Mouse (Mus musculus): ENCODE results near the gene 5830411N06Rik.

5830411N06Rik gene

DNA sequence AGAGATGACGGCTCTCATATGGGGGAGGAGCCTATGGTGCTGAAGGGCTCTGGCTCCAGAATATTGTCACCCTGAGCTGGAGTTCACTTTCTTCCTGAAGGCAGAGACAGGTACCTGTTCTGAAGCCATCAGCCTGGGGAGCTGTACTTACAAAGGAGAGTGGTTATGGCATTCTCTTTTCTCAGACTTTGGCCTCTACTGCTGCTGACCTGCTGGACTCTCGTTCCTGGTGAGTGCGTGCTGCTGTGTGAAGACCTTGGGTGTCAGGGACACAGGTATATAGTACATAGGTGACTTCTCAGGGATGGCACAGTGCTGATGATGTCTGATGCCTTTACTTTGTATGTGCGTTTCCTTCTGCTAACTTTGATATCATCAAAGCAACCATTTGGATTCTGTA lies at the start of gene 5830411N06Rik:
Gene 5830411N06Rik, plus strand, starts transcription at position 69 of the 400 bp plus-strand sequence.
- no peak for DNase-seq (ENCODE audit: low read depth, low spot score)

DNA sequence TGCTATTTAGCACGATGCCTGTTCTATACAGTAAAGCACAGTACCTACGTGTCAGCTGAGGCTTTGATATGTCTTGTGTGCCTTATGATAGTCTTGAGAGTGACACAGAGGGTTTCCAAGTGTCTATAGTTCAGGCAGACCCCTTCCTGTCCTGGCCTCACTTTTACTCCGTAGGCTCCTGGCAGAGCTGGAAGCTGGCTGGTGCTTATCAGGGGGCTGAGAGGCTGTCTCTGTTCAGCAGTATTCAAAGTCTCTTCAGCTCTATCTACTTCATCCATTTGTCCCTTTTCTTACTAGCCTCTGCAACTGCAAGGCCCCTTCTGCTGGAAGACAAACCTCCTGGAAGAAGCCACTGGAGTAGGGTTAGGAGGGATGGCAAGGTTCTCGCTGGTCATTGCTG lies 46.0 kb upstream of the 5830411N06Rik start:
- no peak for DNase-seq (ENCODE audit: low read depth, low spot score)

DNA sequence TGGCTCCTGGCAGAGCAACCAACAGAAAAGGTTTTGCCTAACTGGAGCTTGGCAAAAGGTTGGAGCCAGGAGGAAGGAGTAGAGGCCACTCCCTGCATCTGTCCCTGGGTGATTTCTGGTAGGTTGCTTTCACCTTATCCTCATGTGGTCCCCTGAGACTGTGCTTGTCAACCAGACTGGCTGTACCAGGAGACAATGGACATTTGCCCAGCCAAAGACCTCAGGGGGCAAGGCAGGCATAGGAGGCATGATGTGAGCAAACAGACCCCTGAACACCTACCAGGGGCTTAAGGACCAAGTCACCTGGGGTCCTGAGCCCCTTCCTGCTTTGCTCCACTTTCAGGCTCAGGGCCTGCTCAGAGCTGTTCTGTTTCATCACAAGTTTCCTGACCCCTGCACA lies 41.2 kb upstream of the 5830411N06Rik start, which contains the start of gene Olfr524:
Gene Olfr524, minus strand, starts transcription at position 101 of the 400 bp plus-strand sequence.
- DNase-seq (ENCODE audit: low read depth, low spot score) = no peak

DNA sequence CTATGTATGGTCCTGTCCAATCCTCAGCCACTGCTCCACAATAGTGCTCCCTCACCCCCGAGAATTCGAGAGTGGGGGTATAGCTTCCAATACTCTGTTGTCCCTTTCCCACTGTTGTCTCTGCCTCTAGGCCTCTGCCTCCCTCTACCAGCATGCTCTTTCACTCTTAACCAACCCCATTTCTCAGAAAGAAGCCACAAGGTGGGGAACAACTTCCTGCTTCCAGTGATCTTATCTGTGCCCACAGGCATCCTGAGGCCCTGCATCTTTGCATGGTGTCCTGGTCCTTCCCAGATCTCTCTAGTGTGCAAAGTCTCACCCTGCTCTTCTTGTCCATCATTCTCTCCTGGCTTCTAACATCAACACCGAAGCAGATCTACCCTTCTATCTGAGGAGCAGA lies 40.2 kb upstream of the 5830411N06Rik start:
- no peak for DNase-seq (ENCODE audit: low read depth, low spot score)

DNA sequence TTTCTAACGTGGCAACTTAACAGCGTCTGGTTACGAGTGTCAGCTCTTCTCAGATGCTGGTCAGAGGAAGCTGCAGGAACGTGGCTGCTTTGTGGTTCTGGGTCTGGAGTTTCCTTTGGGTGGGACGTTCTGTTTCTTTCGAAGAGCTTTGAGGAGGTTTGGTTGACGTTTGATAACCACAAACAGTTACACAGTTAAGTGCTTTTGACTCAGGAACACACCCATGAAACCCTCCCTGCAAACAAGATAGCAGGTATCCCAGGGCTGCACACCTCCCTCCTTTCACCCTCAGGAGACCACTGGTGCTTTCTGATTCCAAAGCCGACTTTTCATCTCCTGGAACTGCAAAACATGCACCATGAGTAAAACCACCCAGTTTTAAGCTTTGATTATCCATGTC lies 38.9 kb upstream of the 5830411N06Rik start:
- no peak for DNase-seq (ENCODE audit: low read depth, low spot score)

DNA sequence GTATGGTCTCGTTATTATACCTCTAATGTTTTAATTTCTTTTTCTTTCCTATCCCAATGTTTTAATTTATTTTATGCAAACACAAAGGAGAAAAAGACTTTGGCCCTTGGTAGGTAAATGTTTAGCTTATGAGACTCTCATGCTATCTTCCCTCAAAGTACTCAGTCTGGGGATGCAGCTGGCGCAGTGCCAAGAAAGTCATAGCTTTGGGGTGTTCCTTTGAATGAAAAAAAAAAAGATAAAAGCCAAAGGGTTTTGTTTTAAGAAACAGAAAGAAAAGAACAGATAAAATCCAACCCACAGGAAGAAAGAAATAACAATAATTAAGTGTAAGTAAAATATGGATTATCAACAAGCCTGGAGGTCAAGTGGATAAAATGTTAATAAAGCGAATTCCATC lies 38.4 kb upstream of the 5830411N06Rik start:
- no peak for DNase-seq (ENCODE audit: low read depth, low spot score)

DNA sequence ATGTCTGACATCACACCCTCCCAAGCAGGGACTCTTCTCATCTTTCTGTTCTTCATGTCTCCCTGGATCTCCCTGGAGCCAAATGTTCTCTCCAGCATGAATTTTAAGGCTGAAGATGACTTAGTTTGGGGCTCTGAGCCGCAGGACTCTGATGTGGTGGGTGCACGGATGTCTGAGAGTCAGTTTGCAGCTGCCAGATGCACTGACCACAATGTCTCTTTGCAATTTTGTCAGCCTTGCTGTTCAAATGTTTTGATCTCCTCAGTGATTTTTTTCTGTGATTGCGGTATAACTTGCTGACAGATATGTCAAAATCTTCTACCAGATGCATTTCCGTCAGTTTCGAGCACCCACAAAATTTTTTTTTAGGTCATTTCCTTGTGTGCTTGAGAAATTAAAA lies 33.2 kb upstream of the 5830411N06Rik start:
- DNase-seq (ENCODE audit: low read depth, low spot score) = no peak

DNA sequence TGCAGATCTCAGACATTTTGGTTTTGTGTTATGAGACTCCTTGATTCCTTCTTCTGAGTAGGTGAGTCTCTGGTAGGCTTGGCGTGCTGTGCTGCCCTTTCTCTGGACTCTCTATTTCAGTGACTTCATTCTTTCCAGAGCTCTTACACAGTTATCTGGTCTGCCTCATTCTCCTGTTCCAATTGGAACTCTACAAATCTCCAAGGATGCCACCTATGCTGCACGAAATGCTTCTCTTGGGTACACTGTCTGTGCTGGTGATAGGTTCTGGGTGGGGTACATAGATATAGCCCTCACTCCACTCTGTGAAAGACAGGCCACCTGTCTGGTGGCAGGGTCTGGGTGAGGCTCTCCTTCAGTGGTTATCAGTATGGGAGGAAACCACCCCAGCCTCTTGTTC lies 29.1 kb upstream of the 5830411N06Rik start, which contains the start of gene Cd163l1:
Gene Cd163l1, plus strand, starts transcription at position 301 of the 400 bp plus-strand sequence.
- no peak for DNase-seq (ENCODE audit: low read depth, low spot score)

DNA sequence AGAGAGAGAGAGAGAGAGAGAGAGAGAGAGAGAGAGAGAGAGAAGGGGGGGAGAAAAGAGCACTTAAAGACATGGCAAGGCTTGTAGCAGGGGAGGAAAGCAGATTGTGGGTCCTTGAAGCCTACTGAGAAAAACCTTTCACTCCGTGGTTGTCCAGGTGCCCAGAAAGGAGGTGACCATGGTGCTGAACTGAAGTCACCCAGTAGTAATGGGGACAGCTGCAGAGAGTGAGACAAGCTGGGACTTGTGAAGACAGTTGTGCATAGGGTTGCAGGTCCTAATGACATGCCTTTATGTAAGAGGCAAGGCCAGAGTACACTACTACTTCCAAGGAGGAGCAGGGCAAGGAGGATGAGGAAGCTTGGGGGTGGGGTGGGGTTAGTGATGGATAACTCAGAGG lies 27.8 kb upstream of the 5830411N06Rik start:
- DNase-seq (ENCODE audit: low read depth, low spot score) = no peak

DNA sequence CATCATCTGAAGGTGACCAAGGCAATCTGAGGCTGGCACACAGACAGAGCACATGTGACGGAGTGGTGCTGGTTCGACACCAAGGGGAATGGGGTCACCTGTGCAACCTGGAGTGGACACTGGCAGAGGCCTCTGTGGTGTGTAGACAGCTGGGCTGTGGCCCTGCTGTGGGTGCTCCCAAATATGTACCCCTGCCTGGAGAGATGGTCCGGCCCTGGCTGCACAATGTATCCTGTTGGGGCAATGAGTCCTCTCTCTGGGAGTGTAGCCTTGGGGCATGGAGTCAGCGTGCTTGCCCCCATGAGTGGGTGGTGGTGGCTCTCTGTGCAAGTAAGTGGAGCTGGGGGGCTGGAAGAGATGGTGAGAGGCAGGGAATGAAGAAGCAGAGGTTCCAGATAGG lies 26.7 kb upstream of the 5830411N06Rik start:
- no peak for DNase-seq (ENCODE audit: low read depth, low spot score)

DNA sequence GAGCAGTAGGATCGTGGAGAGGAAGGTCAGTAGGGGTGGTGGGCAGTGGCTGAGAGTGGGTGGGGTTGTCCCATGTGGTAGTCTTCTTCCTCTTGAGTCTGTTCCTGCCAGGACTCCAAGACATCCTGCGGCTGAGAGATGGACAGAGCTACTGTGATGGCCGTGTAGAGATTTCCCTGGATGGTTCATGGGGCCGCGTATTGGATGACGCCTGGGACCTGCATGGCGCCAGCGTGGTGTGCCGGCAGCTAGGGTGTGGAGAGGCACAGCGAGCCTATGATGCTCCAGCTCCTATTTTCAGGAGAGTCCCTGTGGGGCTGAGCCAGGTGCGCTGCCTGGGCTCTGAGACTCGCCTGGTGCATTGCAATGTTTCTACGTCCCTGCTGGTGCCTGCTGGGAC lies 22.9 kb upstream of the 5830411N06Rik start:
- DNase-seq (ENCODE audit: low read depth, low spot score) = no peak

DNA sequence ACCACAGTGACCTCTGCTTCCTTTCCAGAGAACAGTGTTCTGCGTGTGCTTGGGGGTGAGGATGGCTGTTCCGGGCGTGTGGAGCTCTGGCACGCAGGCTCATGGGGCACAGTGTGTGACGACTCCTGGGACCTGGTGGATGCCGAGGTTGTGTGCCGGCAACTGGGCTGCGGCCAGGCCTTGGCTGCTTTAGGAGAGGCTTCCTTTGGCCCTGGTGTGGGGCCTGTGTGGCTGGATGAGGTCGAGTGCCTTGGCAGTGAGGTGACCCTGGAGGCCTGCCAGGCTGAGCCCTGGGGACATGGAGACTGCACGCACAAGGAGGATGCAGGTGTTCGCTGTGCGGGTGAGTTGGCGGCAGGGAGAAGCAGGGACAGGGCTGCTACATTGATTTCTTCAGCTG lies 18.6 kb upstream of the 5830411N06Rik start:
- no peak for DNase-seq (ENCODE audit: low read depth, low spot score)

DNA sequence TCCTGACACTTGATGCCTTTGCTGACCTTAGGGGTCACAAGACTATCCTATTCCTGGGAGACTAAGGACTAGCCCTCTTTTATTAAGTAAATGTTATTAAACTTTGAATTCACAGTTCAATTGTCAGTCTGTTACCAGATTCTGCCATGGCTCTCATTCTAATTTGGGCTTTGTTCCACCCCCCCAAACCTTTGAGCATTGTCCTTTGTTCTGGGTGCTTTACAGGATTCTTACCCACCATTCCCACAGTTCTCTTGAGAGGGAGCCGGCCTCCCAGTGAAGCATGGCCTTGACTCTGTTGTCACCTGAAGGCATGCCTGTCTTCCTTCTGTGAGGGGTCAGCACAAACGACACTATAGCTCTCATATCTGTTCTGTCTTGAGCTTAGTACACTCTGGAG lies 16.1 kb upstream of the 5830411N06Rik start:
- DNase-seq (ENCODE audit: low read depth, low spot score) = no peak

DNA sequence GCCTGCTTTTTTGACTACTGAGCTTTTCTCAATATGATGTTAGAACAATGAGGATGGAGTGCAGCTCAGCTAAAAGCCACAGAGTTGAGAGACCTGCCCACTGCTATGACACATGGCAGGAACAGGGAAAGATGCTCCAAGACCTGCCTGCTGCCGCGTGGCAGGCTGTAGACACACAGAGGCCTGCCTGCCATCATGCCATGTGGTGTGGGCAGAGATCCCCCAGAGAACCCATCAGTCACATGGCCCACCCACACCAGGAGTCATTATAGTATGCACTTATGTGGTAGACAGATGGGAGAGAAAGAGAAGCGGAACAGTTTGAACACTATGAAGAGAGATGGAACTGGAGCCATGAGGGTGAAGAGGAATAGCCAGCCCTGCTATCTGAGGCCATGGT lies 13.4 kb upstream of the 5830411N06Rik start:
- no peak for DNase-seq (ENCODE audit: low read depth, low spot score)

DNA sequence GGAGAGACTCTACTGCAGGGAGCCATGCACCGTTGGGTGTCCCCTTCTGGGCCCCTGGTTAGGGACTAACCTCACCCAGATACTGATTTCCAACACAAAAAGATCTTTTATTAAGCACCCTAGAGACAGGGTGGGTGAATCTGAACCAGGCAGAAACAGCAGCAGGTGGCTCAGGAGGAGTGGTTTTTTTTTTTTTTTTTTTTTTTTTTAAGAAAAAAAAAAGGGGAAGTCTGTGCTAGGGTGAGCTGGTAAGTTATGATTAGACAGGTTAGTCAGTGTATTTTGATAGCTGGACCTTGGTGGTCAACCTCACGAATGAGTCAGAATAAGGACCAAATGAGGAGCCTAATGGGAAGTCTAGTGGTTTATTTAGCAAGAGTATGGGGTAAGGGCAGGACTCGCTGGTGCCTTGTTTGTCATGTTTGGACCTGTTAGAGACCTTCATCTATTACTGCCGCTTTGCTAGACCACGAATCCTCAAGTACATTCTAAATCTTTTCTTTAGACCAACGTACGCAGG lies 6.8 kb downstream of the 5830411N06Rik start:
- DNase-seq (ENCODE audit: low read depth, low spot score) = no peak

DNA sequence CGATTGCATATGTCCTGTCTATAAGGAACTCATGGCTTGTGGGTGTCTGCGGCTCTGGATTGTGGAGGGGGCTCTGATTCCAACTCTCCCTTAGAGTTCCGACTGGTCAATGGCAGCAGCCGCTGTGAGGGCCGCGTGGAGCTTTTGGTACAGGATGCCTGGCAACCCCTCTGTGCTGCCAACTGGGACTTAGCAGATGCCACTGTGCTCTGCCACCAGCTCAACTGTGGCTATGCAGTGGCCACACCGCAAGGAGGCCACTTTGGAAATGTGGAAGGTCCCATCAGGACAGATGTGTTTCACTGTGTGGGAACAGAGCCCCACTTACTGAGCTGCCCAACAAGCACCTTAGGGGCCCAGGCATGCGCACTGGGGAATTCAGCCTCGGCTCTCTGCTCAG lies 48.7 kb downstream of the 5830411N06Rik start:
- DNase-seq (ENCODE audit: low read depth, low spot score) = no peak

DNA sequence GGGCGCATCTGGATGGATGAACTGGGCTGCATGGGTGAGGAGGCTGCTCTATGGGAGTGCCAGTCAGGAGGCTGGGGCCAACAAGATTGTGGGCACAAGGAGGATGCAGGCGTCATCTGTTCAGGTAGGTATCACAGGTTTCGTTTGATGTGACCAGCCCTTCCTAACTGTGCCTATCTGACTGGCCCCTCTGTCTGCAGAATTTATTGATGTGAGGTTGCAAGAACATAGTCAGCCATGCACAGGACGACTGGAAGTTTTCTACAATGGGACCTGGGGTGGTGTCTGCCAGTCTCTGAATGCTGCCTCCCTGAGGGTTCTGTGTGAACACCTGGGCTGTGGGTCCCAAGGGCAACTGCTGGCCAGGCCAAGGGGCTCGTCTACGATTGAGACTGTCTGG lies 49.8 kb downstream of the 5830411N06Rik start:
- no peak for DNase-seq (ENCODE audit: low read depth, low spot score)

DNA sequence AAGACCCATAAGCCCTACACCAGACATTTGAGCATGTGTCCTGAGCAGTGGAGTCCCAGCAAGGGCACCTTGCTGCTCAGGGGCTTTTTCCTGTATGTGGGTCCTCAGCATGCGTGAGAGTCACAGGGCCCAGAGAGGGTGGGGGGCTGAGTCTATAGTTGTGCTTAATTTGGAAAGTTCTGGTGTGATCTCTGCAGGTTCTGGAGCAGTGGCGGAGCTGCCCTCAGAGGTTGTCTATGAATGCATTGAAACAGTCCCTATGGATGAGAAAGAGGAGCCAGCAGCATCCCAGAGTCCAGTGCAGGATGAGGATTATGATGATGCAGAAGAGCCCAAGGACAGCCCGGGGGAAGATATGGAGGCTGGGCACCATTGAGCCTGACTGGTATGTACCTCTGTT lies 52.3 kb downstream of the 5830411N06Rik start:
- DNase-seq (ENCODE audit: low read depth, low spot score) = no peak

DNA sequence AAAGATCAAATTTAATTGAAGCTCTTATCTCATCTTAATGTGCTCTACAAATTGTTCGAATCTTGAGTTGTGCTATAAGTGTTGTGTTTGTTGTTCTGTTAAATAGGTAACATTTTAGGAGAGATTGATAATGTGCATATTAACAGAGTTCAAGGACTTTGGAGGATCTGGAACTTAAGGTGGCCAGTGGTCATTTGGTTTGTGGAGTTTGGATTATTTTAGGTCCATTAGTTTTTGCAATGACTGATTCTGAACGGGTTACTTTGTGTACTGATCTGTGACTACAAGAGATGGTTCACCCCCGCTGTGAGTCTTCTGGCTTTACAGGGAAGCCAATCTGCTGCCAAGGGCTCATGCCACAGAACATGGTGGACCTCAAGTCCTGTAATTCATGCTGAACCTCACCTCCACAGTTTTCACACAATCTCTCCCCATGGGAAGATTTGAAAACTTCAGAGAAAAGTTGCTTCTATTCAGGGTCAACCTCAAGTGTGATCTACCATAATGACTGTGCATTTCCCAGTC lies 72.8 kb downstream of the 5830411N06Rik start:
- DNase-seq (ENCODE audit: low read depth, low spot score) = no peak

DNA sequence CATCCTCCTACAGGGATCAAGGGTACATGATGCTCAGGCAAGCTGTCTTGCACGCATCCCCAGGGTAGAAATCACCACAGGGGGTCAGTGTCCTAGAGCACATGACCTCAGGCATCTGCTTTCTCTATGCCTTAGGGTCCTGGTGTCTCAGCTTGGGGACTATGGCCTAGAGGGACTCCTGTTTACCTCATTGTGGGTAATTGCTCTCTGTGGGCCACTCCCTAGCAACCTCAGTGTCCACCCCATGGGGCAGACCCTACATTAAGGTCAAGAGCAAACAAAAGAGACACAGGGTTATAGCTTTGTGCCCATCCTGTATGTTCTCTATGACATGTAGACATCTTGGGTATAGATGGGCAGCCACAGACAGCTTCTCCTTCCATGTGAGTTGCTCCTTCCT lies 73.5 kb downstream of the 5830411N06Rik start, which contains the start of gene Olfr525:
Gene Olfr525, plus strand, starts transcription at position 301 of the 400 bp plus-strand sequence.
- no peak for DNase-seq (ENCODE audit: low read depth, low spot score)

DNA sequence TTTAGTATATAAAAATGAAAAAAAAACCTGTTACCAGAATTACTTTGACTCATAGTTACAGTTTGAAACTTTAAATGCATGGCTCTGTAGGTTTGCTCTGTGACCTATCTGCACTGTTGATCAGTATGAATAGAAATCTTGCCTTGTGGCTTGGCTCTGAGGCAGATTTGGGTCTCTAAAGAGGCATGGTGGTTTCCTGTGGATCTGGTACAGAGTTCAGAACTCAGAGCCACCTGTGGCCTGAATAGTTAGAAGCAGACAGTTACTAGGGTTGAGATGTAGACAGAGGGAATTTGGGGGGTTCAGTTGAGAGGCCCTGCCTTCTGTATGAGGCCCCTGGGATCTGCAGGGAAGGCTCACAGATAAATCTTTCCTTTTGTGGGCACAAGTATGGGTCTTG lies 74.1 kb downstream of the 5830411N06Rik start:
- no peak for DNase-seq (ENCODE audit: low read depth, low spot score)

DNA sequence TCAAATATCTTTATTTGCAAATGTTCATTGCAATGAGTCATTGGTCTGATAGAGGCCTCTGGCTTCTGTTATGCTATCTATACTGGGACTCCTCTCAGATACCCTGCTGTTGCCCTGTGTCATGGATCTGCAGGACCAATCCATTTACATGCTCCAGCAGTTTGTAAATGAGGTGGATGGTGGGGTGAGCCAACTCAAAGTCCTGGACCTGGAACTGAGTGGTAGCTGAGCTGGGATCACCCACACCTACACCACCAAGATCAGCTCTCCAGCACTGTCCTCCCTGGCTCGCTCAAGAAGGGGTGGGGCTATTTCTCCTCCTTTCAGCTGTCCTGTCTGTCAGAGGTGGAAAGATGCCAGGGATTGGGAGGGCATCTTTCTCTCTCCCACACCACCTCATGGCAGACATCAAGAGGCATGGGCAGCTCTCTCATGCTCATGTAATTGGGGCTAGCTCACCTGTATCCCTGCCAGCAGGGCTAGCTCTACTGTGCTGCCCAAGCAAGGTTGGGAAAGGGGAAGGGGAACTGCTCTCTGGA lies 82.8 kb downstream of the 5830411N06Rik start:
- DNase-seq (ENCODE audit: low read depth, low spot score) = no peak

DNA sequence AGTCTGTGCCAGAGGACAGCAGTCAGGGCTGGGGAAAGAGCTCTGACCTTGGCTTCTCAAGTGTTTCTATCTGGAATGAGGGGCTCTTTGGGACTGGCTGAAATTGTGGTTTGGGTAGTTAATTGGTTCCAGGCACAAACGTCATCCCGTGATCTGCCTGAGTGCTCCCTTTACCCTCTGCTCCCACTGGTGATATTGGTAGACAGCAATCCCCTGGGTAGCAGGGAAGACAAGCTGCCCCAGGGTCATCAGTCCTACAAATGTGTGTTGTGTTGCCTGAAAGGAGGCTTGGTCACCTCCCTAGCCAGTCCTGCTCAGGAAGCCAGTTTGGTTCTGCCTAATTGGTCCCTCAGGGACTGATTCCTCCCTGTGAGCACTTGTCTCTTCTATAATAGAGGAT lies 86.6 kb downstream of the 5830411N06Rik start, which contains the start of gene Olfr527:
Gene Olfr527, plus strand, starts transcription at position 301 of the 400 bp plus-strand sequence.
- DNase-seq (ENCODE audit: low read depth, low spot score) = no peak
